Mouse (Mus musculus) hindbrain, embryonic 11.5 days (tissue): ENCODE measurements around the gene Mtcl1. TPM values are rescaled to one million over a fixed set of nuclear protein-coding genes. Genes with fewer than 3 reads are reported as not detected.

Experiments
- ATAC-seq: fragments of 200-750 bp; cut with Nextera tagmentation; 2 replicates; pipeline ENCODE4 v1.8.0; 2017; ENCODE audit warnings: mild to moderate bottlenecking, moderate TSS enrichment, moderate library complexity; ENCODE audit not compliant: low FRiP score
- DNase-seq: peaks from one replicate; pipeline ENCODE4 v3.0.0-alpha.2; 2015; ENCODE audit warnings: low spot score
- H3K27ac ChIP-seq: fragments of 300-500 bp; sonication (generic); 2 replicates; pipeline ENCODE4 v1.5.1; 2014; ENCODE audit warnings: mild to moderate bottlenecking, low read depth, low read length
- H3K27me3 ChIP-seq: fragments of 300-500 bp; sonication (generic); 2 replicates; pipeline ENCODE4 v1.6.1; 2014; ENCODE audit warnings: mild to moderate bottlenecking, low read length, moderate library complexity, mixed read lengths; ENCODE audit not compliant: control insufficient read depth, insufficient read depth
- H3K36me3 ChIP-seq: fragments of 300-500 bp; sonication (generic); 2 replicates; pipeline ENCODE4 v1.6.1; 2014; ENCODE audit warnings: mild to moderate bottlenecking, low read length, moderate library complexity, mixed read lengths; ENCODE audit not compliant: control insufficient read depth, insufficient read depth
- H3K4me1 ChIP-seq: fragments of 300-500 bp; sonication (generic); replicated peaks from 2 replicates; pipeline ENCODE4 v1.6.1; 2014; ENCODE audit warnings: low read length, mixed read lengths; ENCODE audit not compliant: control insufficient read depth, insufficient read depth
- H3K4me2 ChIP-seq: fragments of 300-500 bp; sonication (generic); replicated peaks from 2 replicates; pipeline ENCODE4 v1.6.1; 2014; ENCODE audit warnings: mild to moderate bottlenecking, low read depth, low read length
- H3K4me3 ChIP-seq: fragments of 300-500 bp; sonication (generic); 2 replicates; pipeline ENCODE4 v1.5.1; 2014; ENCODE audit warnings: low read depth, low read length
- H3K9ac ChIP-seq: fragments of 300-500 bp; sonication (generic); 2 replicates; pipeline ENCODE4 v1.6.1; 2014; ENCODE audit warnings: low read depth, low read length
- H3K9me3 ChIP-seq: fragments of 300-500 bp; sonication (generic); 2 replicates; pipeline ENCODE4 v1.6.1; 2016; ENCODE audit warnings: low read length; ENCODE audit not compliant: control insufficient read depth
- WGBS: fragments of 180-500 bp; shearing (Covaris S2); extraction: QIAGEN DNeasy Blood & Tissue Kit; methylation state at CpG from one replicate; pipeline ENCODE4 v1.1.7; 2014; 5-methylcytosine and 5-hydroxymethylcytosine counted together
- polyA plus RNA-seq: library from polyadenylated mRNA; unstranded; fragments of >200 nt; fragmentation: Nextera tagmentation; extraction: Ambion mirVana; gene quantifications from 2 replicates; pipeline ENCODE4 v1.2.1, GENCODE M21; 2014

Gene Mtcl1
- polyA plus RNA-seq, 1 experiment from 2014 or later = 59.8 TPM

DNA sequence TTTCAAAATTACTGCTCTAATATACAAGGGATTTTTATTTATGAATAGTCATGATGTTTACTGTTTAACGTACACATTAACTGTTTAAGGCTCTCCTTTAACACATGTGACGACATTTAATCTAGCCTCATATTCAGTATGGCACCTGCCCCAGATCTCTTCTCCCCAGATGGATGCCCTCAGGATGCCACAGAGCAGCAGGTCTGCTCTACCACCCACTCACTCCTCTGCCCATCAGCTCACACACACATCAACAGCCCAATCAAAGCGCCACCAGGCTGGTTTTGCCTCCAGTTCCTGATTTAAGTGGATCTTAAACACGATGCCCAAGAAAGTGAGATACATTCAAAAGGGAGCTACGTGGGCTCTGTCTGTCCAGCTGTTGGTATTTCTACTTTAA lies 41.1 kb downstream of the Mtcl1 start:
- H3K9ac ChIP-seq = no peak overlapping the region
- no peak overlapping the region for H3K4me3 ChIP-seq
- H3K4me1 ChIP-seq = peaks cover 30% of the 10 kb centered on the region
- no peak for DNase-seq
- no peak overlapping the region for H3K27ac ChIP-seq
- 92% methylated on average over 5 of the region's 5 CpGs for WGBS
- no peaks in the 10 kb centered on the region for H3K27me3 ChIP-seq
- H3K4me2 ChIP-seq = no peak overlapping the region
- H3K9me3 ChIP-seq = no peaks in the 10 kb centered on the region
- ATAC-seq = no peak
- no peaks in the 10 kb centered on the region for H3K36me3 ChIP-seq

DNA sequence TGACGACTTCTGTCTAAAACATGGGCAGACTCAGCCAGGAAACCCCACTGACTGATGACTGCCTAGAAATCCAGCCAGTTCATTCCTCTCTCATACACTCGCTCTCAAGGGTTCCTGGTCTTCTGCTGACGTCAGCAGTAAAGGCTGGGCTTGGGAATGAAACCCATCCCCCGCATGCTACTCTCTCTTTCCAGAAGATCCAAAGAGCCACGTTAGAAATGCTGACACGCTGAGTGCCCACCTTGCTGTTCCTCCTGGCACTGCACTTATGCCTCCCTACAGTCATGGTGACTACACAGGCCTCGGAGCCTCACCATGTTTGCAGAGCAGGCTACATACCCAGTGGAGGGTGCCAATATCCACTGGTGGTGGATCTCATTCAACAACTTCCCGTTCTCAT lies 41.7 kb downstream of the Mtcl1 start:
- H3K27me3 ChIP-seq = no peaks in the 10 kb centered on the region
- DNase-seq (no peak), ATAC-seq (no peak)
- no peaks in the 10 kb centered on the region for H3K36me3 ChIP-seq
- no peak overlapping the region for H3K9ac ChIP-seq
- H3K9me3 ChIP-seq = no peaks in the 10 kb centered on the region
- peaks cover 30% of the 10 kb centered on the region for H3K4me1 ChIP-seq
- H3K4me2 ChIP-seq = no peak overlapping the region
- WGBS = 62% methylated on average over 8 of the region's 8 CpGs
- H3K4me3 ChIP-seq = no peak overlapping the region
- H3K27ac ChIP-seq = no peak overlapping the region

DNA sequence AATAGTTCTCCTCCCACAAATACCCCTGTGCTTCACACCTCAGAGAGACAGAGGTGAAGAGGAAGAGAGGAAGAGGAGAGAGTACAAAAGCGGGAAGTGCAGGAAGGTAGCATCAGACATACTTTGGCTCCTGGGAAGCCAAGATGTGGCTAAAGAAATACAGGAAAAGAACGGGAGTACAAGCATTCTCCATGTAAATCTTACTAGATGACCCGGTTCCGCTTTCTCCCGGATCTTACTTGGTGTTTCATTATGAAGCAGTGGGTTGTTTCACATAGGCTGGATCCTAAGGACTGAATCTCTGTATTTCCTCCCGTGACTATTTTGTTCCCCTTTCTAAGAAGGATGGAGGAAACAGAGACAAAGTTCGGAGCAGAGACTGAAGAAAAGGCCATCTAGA lies 43.9 kb downstream of the Mtcl1 start:
- peaks cover 22% of the 10 kb centered on the region for H3K4me1 ChIP-seq
- no peaks in the 10 kb centered on the region for H3K27me3 ChIP-seq
- no peak overlapping the region for H3K4me3 ChIP-seq
- no peak for DNase-seq
- peak overlapping the region; percentile 56; the same call in 1 of the 2 replicates for H3K27ac ChIP-seq
- no peaks in the 10 kb centered on the region for H3K9me3 ChIP-seq
- WGBS = 38% methylated on average over 7 of the region's 7 CpGs
- H3K9ac ChIP-seq = no peak overlapping the region; the same call in 1 of the 2 replicates
- ATAC-seq = no peak
- no peaks in the 10 kb centered on the region for H3K36me3 ChIP-seq
- peak overlapping the region; percentile 13; the same call in 1 of the 2 replicates for H3K4me2 ChIP-seq

DNA sequence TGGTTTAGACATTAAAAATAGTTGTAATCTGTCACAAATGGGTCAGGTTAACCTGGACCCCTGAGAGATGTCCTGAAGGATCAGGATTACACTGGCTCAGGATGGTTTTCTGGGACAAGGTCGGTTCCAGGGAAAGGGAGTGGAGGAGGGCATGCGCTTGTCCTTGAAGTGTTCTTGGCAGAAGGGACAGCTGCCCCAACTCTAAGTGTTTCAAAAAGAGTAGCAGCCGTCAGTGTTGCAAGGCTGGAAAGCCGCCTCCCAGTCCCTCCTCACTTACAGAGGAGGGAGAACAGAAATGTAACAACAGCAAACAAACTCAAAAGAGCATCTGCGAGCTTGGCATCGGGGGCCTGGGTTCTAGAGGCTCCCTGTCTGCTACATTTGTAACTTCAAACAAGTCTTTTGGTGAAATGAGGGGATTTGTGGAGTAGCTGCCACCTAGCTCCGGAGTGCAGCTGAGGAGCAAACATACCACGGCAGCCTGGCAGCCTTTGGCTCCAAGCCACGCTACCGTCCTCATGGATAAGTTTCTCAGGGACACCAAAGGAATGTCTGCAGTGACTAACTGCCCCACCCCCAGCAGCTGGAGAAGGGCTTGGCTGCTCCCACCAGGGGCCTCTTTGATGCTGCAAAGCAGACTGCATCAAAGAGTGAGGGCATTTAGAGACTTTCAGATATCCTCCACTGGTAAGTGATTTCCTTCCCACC lies 44.5 kb downstream of the Mtcl1 start:
- DNase-seq = peak; percentile 70
- Histone ChIP-seq H3K36me3 (no peaks in the 10 kb centered on the region), H3K4me3 (no peak overlapping the region), H3K4me2 (peak overlapping the region; percentile 13; the same call in 1 of the 2 replicates), H3K4me1 (peaks cover 22% of the 10 kb centered on the region), H3K27ac (peak overlapping the region; percentile 56; the same call in 1 of the 2 replicates), H3K9me3 (no peaks in the 10 kb centered on the region), H3K9ac (no peak overlapping the region; the same call in 1 of the 2 replicates), H3K27me3 (no peaks in the 10 kb centered on the region)
- 17% methylated on average over 10 of the region's 10 CpGs for WGBS
- ATAC-seq = peak; percentile 56

DNA sequence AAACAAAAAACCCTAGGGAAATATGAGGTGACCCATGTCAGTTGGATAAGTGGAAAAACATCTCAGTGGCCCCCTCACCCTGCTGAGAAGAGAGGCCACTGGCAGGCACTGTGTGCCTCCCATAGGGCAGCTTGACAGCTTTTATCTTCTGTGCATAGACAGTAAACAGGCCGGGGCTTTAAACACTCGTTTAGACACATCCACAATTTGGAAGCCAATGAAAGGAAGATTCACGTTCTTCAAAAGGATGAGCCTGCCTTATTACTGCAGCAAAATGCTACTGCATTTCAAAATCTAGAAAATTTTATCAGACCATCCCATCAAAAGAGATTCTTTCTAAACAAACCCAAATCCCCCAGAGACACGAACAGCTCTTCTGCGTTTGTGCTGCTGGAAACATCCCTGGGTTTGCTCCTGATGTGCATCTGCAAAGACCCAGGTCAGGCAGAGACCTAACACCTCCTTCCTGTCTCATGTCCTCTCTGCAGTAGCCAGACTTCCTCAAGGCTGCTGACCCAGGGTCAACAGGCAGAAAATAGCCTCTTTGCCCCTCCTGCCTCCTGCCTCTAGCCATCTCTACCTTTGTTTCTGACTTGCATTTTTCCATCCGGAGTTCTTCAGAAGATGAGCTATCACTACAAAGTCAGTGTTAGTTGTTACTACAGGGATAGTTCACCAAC lies 46.6 kb downstream of the Mtcl1 start:
- Histone ChIP-seq H3K4me2 (no peak overlapping the region), H3K4me3 (no peak overlapping the region), H3K4me1 (peaks cover 22% of the 10 kb centered on the region), H3K27ac (peak overlapping the region; percentile 42; the same call in 1 of the 2 replicates), H3K27me3 (no peaks in the 10 kb centered on the region), H3K36me3 (no peaks in the 10 kb centered on the region), H3K9me3 (no peaks in the 10 kb centered on the region), H3K9ac (no peak overlapping the region)
- DNase-seq (no peak), ATAC-seq (no peak)
- WGBS = 11% methylated on average over 6 of the region's 6 CpGs

DNA sequence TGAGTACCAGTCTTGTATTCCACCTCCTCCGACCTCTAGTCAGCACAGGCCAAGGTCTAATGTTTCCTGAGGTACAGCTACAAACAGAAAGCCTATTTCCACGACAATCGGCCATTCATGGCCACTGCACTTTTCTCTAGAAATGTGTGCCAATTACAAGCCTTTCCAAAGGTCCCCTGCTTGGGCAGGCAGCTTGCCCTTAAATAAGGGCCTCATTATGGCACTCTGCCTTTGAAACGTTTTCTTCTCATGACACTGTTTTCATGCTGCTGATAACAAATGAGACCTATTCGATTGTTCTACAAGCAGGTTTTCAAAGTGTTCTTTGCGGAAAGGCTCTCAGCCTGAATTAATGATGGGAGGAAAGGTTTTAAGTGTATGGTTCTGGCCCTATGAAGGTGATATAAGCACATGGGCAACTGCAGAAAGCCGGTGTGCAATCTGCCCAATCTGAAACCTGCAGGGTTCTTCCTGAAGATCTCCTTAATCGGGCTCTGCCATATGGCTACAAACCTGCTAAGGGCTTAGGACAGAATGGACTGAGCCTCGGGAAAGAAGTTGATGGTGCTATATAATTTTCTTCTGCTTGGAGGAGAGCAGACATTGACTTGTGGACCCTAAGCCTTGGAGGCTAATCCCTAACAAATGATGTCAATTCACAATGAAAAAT lies 47.8 kb downstream of the Mtcl1 start:
- Histone ChIP-seq H3K27ac (peak overlapping the region; percentile 33), H3K9me3 (no peaks in the 10 kb centered on the region), H3K9ac (no peak overlapping the region), H3K4me3 (no peak overlapping the region), H3K4me2 (no peak overlapping the region), H3K4me1 (peaks cover 17% of the 10 kb centered on the region), H3K36me3 (no peaks in the 10 kb centered on the region), H3K27me3 (no peaks in the 10 kb centered on the region)
- DNase-seq = no peak
- ATAC-seq = no peak
- 33% methylated on average over 9 of the region's 9 CpGs for WGBS

- 90% methylated on average over 4 of the region's 4 CpGs for WGBS
- no peak overlapping the region for H3K9ac ChIP-seq
- ATAC-seq = no peak
- no peaks in the 10 kb centered on the region for H3K27me3 ChIP-seq
- no peak overlapping the region for H3K4me3 ChIP-seq
- H3K4me2 ChIP-seq = no peak overlapping the region
- no peak overlapping the region for H3K27ac ChIP-seq
- no peaks in the 10 kb centered on the region for H3K9me3 ChIP-seq
- 0 out of 2 replicates have a peak, but pooled peaks cover 3% of the 10 kb centered on the region for H3K36me3 ChIP-seq
- peaks cover 9% of the 10 kb centered on the region for H3K4me1 ChIP-seq
- DNase-seq = no peak
Measured at GRCm38 (mm10) chr17:66399780-66400179, 49.8 kb downstream of the Mtcl1 start.

GRCm38 (mm10) chr17:66394571-66394970 lies 55.0 kb downstream of the Mtcl1 start:
- Histone ChIP-seq H3K4me1 (no peaks in the 10 kb centered on the region; the same call in 1 of the 2 replicates), H3K27me3 (no peaks in the 10 kb centered on the region), H3K4me2 (no peak overlapping the region), H3K9ac (no peak overlapping the region), H3K9me3 (no peaks in the 10 kb centered on the region), H3K36me3 (0 out of 2 replicates have a peak, but pooled peaks cover 3% of the 10 kb centered on the region), H3K27ac (no peak overlapping the region), H3K4me3 (no peak overlapping the region)
- no peak for ATAC-seq
- DNase-seq = no peak
- whole genome bisulfite sequencing = 49% methylated on average over 9 of the region's 9 CpGs
